Mouse (Mus musculus) MEL (cell line): ENCODE results near the gene Il19.

Experiments used
- CHD2 ChIP-seq: IDR thresholded peaks from 2 replicates; pipeline ENCODE4 v1.6.1; 2011; ENCODE audit warnings: low read length, improper control_type of control experiment
- CTCF ChIP-seq, 3 experiments: IDR thresholded peaks in 2 of 3; conservative IDR thresholded peaks in 1 of 3; 2 replicates each; pipeline ENCODE4 v1.5.1; 2011 to 2012; ENCODE audit warnings: low read length in 3 of 3, low read depth in 2 of 3, mild to moderate bottlenecking in 2 of 3, improper control_type of control experiment in 1 of 3, inconsistent platforms in 1 of 3, mixed read lengths in 1 of 3, moderate library complexity in 1 of 3; ENCODE audit not compliant: control insufficient read depth in 1 of 3, insufficient read depth in 1 of 3, poor library complexity in 1 of 3, severe bottlenecking in 1 of 3
- E2F4 ChIP-seq: IDR thresholded peaks from 2 replicates; pipeline ENCODE4 v1.6.1; 2011; ENCODE audit warnings: low read depth, low read length, improper control_type of control experiment, borderline replicate concordance
- EP300 ChIP-seq, 2 experiments: IDR thresholded peaks; 2 replicates each; pipeline ENCODE4 v1.6.1; 2011; ENCODE audit warnings: improper control_type of control experiment in 2 of 2, low read length in 2 of 2, low read depth in 1 of 2, mild to moderate bottlenecking in 1 of 2
- GATA1 ChIP-seq: IDR thresholded peaks from 2 replicates; pipeline ENCODE4 v1.6.1; 2011; ENCODE audit warnings: low read depth, low read length, improper control_type of control experiment
- JUND ChIP-seq: IDR thresholded peaks from 2 replicates; pipeline ENCODE4 v1.6.1; 2011; ENCODE audit warnings: low read depth, mild to moderate bottlenecking, improper control_type of control experiment, low read length
- NRF1 ChIP-seq: IDR thresholded peaks from 2 replicates; pipeline ENCODE4 v1.6.1; 2014; ENCODE audit warnings: low read depth, mild to moderate bottlenecking, inconsistent platforms, low read length, improper control_type of control experiment, moderate library complexity; ENCODE audit not compliant: poor library complexity, insufficient read depth, severe bottlenecking
- POLR2A ChIP-seq, 2 experiments: IDR thresholded peaks; 2 replicates each; pipeline ENCODE4 v1.6.1; 2011 to 2012; ENCODE audit warnings: low read length in 2 of 2, mild to moderate bottlenecking in 2 of 2, control low read depth in 1 of 2, improper control_type of control experiment in 1 of 2, low read depth in 1 of 2, moderate library complexity in 1 of 2; ENCODE audit not compliant: control insufficient read depth in 1 of 2, insufficient read depth in 1 of 2, poor library complexity in 1 of 2
- POLR2AphosphoS2 ChIP-seq: IDR thresholded peaks from 2 replicates; pipeline ENCODE4 v1.6.1; 2011; ENCODE audit warnings: low read length, improper control_type of control experiment
- USF1 ChIP-seq: IDR thresholded peaks from 2 replicates; pipeline ENCODE4 v1.6.1; 2014; ENCODE audit warnings: low read depth, mild to moderate bottlenecking, inconsistent platforms, low read length, improper control_type of control experiment, moderate library complexity
- ZNF384 ChIP-seq: IDR thresholded peaks from 2 replicates; pipeline ENCODE4 v1.6.1; 2012; ENCODE audit warnings: low read depth, mild to moderate bottlenecking, inconsistent platforms, low read length, improper control_type of control experiment

DNA sequence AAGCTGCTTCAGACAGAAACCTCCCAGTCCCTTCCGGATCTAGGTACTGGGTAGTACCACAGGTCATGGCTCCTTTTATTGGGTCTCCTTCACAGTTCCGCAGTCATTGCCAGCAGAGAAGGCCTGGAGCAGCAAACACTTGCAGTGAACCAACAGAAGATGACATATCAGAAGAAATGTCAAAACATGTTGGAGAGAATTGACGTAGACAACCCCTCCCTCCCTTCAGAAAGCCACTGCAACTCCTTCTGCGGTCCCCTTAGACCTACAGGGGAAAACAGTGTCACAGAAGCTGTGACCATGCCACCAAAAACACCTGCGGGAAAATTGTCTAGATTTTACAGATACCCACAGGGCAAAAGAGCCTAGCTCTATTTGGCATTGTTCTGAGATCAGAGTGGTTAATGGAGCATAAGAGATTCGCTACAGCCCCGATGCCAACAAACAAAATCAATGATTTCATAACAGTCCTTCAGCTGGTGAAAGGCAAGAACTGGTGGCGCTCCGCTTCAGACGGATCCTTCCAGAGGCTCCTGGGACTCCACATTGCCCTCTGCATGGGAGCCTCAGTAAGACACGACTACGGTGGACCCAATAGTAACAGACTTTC lies 28.4 kb downstream of the Il19 start, which contains the start of gene Il20:
- TF ChIP-seq CTCF (IDR thresholded peaks at IDR 0.05 in 2 of 3, conservative IDR thresholded peaks at IDR 0.05 in 1 of 3; ENCODE audit: control insufficient read depth in 1 of 3, insufficient read depth in 1 of 3, low read depth in 2 of 3, low read length in 3 of 3, poor library complexity in 1 of 3, severe bottlenecking in 1 of 3) (no peak), EP300 (IDR thresholded peaks at IDR 0.05; ENCODE audit: low read depth in 1 of 2, low read length in 2 of 2) (no peak), ZNF384 (no peak), GATA1 (no peak), CHD2 (no peak), POLR2A (IDR thresholded peaks at IDR 0.05; ENCODE audit: control insufficient read depth in 1 of 2, insufficient read depth in 1 of 2, low read depth in 1 of 2, low read length in 2 of 2, poor library complexity in 1 of 2) (no peak), NRF1 (no peak), USF1 (no peak), JUND (no peak), E2F4 (no peak), POLR2AphosphoS2 (no peak)
